Mouse (Mus musculus) cerebellum, adult 9-11 months (tissue): Measurements from ENCODE around the gene Arhgap6.

Experiments
- DNase-seq: peaks from one replicate; pipeline ENCODE4 v3.0.0; 2022

Gene Arhgap6

DNA sequence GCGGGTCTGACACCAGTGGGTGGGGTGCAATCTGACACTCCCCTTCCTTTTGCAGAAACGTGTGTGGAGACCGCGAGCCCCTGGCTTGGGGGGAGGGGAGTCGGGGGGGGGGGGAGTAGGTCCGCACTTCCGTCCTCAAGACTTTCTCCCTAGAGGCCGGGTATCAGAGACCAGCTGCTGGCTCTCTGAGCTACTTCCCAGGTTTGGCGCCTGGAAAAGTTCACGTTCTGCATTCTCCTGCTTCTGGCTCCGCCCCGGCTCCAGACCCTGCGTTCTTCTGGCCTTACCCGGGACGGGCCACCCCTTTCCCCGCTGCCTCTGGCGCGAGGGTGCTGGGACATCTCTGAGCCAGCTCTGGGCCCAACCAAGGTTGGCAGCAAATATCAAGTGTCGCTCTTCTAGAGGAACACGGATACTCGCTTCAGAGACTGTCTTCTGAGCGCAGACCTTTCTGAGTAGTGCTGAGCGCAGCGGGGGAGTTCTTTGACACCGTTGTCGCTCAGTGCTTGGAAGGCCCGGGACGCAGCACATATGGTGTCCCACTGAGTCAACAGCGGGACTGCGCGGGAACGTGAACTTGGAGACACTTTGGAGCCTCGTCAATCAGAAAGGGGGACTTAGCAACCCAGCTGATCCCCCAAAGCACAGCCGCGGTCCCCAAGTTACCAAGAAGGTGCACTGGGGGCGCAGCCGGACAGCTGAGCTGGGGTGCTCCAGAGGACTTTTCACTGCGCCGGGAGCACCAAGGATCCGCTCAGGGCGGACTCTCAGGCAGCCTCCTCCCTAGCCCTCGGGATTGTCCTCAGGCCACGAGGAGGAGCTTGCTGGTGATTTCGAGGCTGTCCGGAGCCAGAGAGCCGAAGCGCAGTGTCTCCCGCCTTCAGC lies at the start of gene Arhgap6:
Gene Arhgap6 (plus strand): TSS at position 126 of the 885 bp plus-strand sequence.
- no peak for DNase-seq

DNA sequence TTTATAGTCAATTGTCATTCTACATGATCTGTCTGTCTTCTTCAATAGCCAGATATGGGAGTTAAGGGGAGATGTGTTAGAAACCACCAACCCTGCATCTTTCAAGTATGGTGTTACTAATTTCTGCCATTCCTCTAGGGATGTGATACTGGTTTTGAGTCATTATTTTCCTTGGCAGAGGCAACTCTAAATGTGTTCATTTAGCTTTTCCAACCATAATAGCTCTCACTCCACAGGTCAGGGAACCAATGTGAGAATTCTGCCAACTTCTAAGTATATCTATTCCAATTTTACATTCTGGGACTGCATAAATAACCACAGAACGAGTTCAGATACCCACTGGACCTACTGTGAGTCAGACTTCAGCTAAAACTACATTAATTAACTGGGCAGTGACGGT lies 47.9 kb upstream of the Arhgap6 start:
- DNase-seq: no peak

DNA sequence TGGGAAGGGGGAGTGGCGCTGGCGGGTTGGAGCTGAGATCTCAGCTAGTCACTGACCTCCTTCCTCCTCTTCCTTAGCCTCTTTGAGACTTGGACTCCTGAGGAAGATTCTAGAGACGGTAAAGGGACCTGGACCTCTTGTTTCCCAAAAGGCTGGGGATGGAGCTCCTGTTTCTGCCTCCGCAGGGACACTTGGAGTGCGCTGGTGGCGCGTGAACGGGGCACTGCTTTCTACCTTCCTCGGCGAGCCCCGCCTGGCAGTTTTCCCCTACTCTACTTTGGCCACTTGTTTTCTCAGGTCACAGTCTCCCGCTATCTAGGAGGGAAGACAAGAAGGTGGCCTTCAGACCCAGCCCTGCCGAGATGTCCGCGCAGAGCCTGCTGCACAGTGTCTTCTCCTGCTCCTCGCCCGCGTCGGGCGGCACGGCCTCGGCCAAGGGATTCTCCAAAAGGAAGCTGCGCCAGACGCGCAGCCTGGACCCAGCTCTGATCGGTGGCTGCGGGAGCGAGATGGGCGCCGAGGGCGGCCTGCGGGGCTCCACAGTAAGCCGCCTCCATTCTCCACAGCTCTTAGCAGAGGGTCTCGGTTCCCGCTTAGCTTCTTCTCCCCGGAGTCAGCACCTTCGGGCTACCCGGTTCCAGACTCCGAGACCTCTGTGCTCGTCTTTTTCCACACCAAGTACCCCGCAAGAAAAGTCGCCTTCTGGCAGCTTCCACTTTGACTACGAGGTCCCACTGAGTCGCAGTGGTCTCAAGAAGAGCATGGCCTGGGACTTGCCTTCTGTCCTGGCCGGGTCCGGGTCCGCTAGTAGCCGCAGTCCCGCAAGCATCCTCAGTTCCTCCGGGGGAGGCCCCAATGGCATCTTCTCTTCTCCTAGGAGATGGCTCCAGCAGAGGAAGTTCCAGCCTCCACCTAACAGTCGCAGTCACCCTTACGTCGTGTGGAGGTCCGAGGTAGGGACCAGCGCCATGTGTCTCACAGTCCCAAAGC lies 1.3 kb downstream of the Arhgap6 start:
- DNase-seq: no peak

DNA sequence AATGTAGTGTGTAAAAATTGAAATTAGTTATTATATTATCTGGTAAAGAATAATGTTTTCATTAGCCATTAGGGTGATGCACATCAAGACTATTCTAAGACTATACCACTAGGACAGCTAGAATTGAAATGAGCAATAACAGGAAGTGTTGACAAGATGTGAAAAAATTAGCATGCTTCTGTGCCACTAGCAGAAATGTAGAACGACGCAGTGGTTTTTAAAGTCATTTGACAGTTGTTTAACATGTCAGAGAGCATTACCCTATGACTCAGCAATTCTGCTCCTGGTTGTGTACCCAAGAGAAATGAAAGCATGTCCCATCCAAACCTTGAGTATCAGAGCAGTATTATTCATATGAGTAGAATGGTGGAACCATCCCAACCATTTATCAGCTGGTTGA lies 9.8 kb downstream of the Arhgap6 start:
- no peak for DNase-seq

DNA sequence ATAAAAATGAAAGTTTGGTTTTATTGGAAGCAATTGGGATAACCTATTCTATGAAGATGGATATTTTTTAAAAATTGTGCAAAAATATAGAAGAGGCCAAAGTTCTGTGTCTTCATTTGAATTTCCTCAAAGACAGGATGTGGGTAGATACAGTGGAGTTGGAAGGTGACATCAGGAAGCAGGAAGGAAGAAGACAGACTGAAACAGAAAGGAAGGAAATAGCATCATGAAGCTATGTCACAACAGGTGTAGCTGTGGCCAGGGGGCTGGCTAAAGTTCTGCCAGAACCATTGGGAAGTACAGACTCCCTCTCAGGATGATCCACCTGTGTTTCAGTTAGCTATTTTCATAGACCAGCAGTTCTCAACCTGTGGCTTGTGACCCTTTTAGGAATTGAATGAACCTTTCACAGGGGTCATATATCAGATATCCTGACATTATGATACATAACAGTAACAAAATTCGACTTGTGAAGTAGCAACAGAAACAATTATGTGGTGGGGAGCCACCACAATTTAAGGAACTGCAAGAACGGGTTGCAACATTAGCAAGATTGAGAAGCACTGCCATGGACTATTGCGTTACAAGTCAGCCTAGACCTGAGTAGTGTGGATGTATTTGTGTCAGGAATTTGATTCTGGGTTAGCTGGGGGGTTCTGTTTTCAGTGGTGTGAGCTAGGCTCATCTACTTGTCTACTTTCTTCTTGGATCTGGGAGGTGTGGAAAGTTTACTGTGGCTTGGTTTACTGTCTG lies 15.8 kb downstream of the Arhgap6 start:
- DNase-seq: no peak

DNA sequence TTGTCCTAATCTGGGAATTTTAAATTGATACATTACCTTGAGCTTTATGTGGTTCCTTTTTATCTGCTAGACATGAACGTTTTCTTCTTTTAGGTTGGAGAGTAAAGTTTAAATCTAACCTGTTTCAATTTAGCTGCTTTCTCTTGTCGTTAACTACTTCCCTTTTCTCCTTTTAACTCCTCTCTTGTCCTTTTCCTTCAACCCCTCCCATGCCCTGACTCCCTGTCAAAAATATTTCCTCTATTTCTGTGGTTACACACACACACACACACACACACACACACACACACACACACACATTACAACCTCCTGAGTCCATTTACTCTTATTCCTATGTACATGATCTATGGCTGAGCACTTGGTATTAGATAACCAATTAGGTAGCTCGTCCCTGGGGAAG lies 24.0 kb downstream of the Arhgap6 start:
- DNase-seq: no peak

DNA sequence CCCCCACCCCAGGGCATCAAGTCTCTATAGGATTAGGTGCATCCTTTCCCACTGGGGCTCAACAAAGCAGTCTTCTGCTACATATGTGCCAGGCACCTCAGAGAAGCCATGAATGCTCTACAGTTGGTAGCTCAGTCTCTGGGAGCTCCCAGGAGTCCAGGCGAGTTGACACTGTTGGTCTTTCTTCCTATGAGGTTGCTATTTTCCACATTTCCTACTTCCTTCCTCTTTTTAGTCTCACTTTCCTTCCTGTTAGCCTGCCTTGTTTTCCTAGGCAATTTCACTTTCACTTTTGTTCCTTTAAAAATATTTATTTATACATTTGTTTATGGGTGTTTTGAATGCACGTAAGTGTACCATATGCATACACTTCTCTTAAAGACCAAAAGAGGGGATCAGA lies 29.3 kb downstream of the Arhgap6 start:
- no peak for DNase-seq

DNA sequence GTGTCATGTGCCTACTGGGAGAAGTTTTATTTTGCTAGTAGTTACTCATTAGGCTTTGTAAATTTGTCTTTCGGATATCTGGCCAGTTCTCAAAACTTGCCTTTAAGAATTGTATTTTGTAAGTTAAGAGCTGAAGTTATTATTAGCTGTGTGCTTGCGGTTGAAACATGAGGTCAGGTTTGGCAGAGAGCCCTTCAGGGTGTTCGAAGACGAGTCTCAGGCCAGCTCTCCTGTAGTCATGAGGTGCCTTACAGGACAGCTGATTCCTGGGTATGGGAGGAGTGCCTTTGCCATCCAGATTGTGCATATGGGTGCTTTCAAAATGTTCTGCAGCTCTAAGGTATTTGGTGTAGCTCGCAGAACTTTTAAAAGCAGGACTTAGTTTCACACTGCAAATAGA lies 37.4 kb downstream of the Arhgap6 start:
- no peak for DNase-seq

DNA sequence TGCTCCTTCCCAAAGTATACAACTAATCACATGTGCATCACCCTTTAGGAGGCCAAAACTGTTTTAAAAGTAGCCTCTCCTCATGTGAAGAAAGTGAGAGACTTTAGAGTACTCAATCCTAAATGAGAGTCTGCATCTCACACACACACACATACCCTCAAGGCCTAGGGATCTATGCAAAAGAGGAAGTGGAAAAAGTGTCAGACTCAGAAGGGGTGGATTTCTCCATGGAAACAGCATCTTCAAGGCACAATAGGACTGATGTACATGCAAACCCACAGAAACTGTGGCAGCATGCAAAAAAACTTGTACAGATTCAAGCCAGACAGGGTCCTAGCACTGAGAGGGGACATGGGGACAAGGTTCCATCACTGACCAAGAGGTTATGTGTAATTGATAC lies 53.2 kb downstream of the Arhgap6 start:
- no peak for DNase-seq

DNA sequence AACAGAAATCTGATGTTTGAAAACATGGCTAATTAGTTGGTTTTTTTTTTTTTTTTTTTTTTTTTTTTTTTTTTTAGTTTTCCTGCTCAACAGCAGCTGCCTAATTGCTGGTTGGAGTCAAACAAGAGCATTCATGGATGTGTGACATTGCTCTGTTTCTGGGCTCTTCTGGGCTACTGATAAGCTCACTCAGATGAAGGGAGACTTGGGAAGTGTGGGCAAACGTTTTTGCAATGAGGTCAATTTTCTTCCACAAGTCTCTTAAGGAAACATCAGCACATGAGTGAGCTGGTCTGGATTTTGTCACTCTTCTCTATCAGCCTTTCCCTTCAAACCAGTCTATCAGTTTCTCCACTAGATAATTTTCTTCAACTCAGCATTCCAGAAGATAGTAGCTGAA lies 79.8 kb downstream of the Arhgap6 start:
- no peak for DNase-seq

DNA sequence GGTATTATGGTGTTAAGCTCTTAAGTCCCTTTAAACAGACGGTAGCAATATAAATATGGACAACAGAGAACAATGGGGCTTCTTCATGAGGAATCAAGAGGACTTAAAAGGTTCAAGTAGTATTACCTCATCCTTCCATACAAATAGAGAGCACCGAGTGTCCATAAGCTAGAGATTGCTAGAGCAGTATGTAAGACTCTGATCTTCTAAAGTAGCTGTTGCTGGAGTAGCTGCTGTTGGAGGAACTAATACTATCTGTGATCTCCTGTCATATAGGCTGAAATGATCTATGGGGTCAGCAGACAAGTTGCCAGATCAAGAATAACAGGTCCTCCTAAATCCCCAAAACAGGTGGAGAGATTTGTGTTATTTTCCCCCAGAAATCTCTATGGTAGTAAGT lies 108.7 kb downstream of the Arhgap6 start:
- DNase-seq: no peak

DNA sequence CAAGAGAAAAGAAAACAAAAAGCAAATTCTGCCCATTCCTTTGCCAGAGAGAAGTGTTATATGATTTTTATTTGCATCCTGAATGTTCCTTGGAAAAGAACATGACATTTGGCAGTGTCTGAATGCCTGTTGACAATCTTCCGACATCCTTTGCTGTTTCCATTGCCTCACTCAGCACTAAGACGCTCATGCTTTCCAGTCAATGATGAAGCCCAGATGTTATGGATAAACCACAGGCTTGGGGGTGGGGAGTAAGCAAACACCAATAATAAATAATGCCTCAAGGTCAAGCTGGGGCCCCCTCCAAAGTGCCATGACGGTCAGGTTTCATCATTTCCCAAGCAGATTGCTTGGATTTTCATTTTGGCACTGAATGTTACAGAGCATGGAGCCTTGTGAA lies 109.2 kb downstream of the Arhgap6 start:
- no peak for DNase-seq

DNA sequence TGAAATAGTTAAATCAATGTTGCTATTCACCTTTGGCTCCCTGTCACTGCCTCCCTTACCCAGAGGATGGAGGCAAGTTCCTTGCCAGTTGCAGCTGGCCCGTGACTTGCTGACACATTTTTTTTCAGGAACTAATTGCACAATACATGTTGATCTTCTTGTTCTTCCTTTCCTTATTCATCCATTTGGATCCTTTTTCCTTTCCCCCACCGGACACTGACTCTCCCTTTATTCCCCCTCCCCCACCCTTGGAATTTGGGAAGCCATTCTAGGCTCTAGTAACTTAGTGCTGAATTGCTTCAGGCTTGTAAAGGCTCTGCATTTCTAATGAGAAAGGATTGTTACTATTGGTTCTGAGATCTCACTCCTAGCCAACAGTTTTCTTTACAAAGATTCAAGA lies 112.7 kb downstream of the Arhgap6 start:
- DNase-seq: no peak

DNA sequence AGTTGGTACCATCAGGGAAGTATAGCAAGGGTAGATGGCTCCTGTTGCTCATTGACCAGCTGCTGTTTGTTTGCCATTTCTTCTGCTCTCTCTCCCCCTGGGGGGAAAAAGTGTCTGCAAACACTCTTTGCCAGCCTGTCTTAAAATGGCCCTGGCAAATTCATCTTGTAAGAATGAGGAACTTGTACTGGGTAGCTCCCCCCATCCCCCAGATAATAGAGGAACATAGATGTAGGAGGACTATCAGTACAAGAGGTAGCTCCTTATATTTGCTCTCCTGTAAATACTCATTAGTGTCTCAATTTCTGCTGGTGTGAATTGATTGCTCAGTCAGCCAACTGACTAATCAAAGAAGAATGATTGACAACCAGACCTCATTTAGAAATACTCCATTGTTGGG lies 118.6 kb downstream of the Arhgap6 start:
- DNase-seq: no peak

DNA sequence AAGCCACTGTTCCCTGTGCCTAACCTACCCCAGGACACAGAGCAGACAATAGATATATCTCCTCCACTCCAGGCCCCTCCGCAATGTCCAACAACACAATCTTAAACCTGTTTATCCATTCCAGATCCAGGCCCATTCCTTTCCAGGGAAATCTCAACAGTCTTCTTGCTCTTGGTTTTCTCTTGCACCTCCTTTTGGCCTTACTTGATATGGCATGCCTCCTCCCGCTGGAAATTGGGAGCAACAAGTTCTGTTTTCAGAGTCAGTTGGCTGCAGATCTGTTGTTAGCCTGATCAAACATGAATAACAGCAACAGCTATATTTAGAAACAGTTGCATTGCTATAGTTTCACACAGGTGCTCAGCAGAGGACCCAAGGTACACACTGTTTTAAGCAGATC lies 126.0 kb downstream of the Arhgap6 start:
- DNase-seq: no peak

DNA sequence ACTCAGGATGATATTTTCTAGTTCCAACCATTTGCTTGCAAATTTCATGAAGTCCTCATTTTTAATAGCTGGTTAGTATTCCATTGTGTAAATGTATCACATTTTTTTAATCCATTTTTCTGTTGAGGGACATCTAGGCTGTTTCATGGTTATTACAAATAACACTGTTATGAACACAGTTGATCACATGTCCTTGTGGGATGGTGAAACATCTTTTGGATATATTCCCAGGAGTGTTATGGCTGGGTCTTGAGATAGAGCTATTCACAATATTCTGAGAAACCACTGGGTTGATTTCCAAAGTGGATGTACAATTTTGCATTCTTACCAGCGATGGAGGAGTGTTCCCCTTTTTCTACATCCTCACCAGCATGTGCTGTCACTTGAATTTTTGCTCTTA lies 137.5 kb downstream of the Arhgap6 start:
- DNase-seq: no peak

DNA sequence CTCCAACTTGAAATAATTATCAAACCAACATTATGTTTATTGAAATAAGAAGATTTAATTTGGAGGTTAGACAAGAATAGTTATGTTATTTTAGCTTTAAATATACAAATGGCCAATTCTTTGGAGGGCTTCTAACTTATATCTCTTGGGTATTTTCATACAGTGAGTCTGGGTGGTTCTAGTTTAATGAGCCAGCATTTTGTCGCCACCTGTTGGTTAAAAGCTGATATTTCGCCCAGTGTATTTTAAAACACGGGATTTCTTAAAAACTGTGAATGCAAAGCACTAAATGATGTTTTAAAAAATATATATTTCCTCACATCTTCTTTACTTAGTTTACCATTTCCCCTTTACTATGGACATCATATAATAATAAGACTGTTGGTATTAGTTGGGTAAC lies 140.5 kb downstream of the Arhgap6 start:
- no peak for DNase-seq

DNA sequence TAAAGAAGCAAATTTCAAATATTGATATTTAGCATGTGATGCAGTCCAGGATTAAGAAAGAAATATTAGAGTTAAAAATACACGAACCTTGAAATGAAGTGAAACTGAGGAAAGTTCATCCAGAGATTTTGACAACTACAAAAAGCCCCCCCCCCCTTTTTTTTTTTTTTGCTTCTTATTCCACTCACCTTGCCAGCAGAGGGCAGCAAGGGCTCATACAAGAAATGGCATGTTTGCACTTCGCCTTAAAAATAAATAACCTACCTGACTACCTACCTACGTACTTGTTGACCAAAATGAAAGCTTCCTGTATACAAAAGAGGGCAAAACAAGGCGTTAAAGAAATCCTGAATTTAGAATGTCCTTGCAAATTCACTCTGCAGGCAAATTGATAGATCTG lies 143.0 kb downstream of the Arhgap6 start:
- DNase-seq: no peak

DNA sequence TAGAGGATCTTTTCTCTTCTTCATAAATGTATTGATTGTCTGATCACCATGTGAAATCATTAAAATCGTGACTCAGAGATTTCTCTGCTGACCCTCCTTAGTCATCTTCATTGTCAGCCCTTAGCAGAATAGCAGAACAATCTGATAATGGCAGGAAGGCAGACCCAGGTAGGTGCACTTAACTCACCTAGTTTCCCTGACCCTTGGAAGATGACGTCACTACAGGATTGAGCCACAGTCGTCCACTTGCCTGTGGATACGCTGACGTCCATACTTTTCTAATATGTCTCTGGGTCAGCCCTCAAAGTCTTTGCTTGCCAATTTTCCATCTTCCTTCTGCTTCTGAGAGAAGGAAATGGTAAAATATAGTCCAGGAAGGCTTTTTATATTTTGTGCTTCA lies 146.8 kb downstream of the Arhgap6 start:
- no peak for DNase-seq

DNA sequence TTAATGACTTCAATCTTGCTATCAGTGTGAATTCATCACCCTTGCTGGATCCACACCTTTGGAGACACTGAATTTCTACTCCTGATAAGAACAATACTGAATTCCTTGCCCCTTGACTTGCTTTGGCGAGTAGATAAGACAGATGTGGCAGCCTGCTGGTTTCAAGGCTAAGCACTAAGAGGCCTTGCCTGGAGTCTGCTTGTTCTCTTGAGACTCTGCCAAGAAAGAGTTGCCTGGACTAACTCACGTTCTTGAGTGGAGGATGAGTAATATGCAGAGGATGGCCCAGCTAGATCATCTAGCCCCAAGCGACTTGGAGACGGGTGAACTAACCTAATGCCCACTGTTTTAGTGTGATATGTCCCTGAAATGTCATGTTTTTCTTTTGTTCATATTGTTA lies 148.3 kb downstream of the Arhgap6 start:
- DNase-seq: no peak

DNA sequence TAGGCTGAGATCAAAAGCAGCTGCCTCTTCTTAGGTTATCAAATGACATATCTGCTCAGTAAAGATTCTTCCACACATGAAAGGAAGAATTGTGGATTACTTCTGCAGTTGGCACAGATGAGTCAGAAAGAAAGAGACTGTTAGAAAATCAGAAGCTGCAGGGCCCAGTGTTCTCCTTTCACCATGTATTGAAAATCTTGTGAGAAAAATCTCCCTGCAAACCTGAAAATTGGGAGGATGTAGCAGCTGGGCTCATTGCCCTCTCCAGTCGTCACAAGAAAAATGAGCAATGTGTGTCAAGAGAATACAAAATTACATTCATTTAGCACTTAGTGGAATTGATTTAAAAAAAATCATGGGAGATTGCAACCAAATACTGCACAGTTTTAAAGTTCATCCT lies 180.5 kb downstream of the Arhgap6 start:
- no peak for DNase-seq

DNA sequence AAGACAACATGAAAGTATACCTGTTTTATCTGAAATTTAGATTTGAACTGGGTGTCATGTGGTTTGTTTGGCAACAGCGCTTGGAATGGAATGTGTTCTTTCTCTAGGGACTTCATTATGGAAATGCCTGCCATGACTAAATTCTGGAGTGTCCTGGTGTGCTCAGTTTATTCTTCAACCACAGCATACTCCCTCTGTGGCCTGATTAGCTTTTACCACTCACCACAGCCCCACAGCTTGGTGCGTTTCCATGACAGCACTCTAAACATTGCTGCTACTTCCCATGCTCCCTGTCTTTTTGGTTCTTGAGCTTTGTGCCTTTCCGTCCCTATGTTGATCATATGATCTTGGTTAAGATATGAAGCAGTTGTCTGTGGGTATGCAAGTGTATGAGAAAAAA lies 182.9 kb downstream of the Arhgap6 start:
- DNase-seq: no peak

DNA sequence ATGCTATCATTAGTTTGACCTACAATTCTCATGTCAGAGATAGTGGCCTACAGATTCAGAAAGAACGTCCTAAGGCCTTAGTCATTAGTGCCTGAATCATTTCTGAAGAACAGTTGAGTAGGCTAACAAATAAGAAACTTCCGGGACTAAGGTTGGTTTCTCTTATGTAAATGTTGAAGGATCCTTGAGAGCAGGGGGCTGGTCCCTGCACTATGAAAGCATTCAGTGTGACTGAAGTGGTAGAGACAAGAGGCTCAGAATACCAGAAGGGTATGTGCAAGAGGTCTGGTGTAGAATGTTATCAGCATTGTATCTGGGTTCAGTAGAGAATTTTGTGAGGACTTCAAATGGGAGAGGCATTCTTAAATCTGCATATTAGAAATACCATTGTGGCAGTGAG lies 185.5 kb downstream of the Arhgap6 start:
- no peak for DNase-seq
